ENCODE assay signal across 8 mouse cellular contexts in genomic region chr1:22805726-22806625, GRCm38 (mm10). TPM values are rescaled to one million over a fixed set of nuclear protein-coding genes. Genes with fewer than 3 reads are reported as not detected.
DNase-seq lines count a peak whose midpoint lies in the region; ATAC-seq and TF ChIP-seq lines count a peak whose summit lies in the region.

TSS of gene Rims1 (minus strand) at chr1:22805994.

- H3K27ac ChIP-seq in kidney, embryonic 14.5 days (ENCODE audit: low read depth, low read length), result no peak within 1 kb of the TSS
- H3K27ac ChIP-seq in gastrocnemius, adult 2 months, result no peak within 1 kb of the TSS
- 0 out of 2 replicates have a peak within 1 kb of the TSS, but pooled peaks have one; percentile 9 for H3K27ac ChIP-seq in intestine, embryonic 15.5 days
- no peak within 1 kb of the TSS for H3K27ac ChIP-seq in limb, embryonic 13.5 days
- peak within 1 kb of the TSS; percentile 93 for H3K27ac ChIP-seq in midbrain, embryonic 15.5 days
- H3K27ac ChIP-seq in stomach, postnatal 0 days (replicated peaks), result no peak within 1 kb of the TSS

- peak within 1 kb of the TSS; percentile 61 for H3K4me3 ChIP-seq in kidney, embryonic 14.5 days (ENCODE audit: low read length)
- peak within 1 kb of the TSS; percentile 76 for H3K4me3 ChIP-seq in gastrocnemius, adult 2 months
- H3K4me3 ChIP-seq in intestine, embryonic 15.5 days (replicated peaks), result peak within 1 kb of the TSS; percentile 68
- peak within 1 kb of the TSS; percentile 69 for H3K4me3 ChIP-seq in limb, embryonic 13.5 days
- peak within 1 kb of the TSS; percentile 62 for H3K4me3 ChIP-seq in midbrain, embryonic 15.5 days
- H3K4me3 ChIP-seq in stomach, postnatal 0 days (ENCODE audit: low read depth, low read length), result peak within 1 kb of the TSS; percentile 57

- intact Hi-C loops in gastrocnemius, adult 2 months (cut with DNase I), result no loop called here

- ATAC-seq in kidney, embryonic 14.5 days (ENCODE audit: low FRiP score, low TSS enrichment), result peak; percentile 96
- peak; percentile 58 for ATAC-seq in common myeloid progenitor, adult 5-6 weeks (replicated peaks; ENCODE audit: low read depth, poor library complexity, severe bottlenecking)
- peak; percentile 96 for ATAC-seq in intestine, embryonic 15.5 days
- ATAC-seq in limb, embryonic 13.5 days (ENCODE audit: low FRiP score, low read depth), result peak; percentile 91
- ATAC-seq in midbrain, embryonic 15.5 days (replicated peaks), result peak; percentile 94
- peak; percentile 90 for ATAC-seq in stomach, postnatal 0 days (ENCODE audit: low FRiP score, low TSS enrichment)

- no peaks in the 10 kb centered on the region for H3K36me3 ChIP-seq in kidney, embryonic 14.5 days (ENCODE audit: control insufficient read depth, insufficient read depth, low read length)
- H3K36me3 ChIP-seq in intestine, embryonic 15.5 days, result no peaks in the 10 kb centered on the region
- no peaks in the 10 kb centered on the region for H3K36me3 ChIP-seq in limb, embryonic 13.5 days
- H3K36me3 ChIP-seq in midbrain, embryonic 15.5 days (replicated peaks), result no peaks in the 10 kb centered on the region
- no peaks in the 10 kb centered on the region for H3K36me3 ChIP-seq in stomach, postnatal 0 days (ENCODE audit: control insufficient read depth, insufficient read depth, low read length)

- TF ChIP-seq EP300 in stomach, postnatal 0 days (optimal IDR thresholded peaks at IDR 0.05), result no peak

- H3K27me3 ChIP-seq in kidney, embryonic 14.5 days (ENCODE audit: control insufficient read depth, insufficient read depth, low read length), result 0 out of 2 replicates have a peak, but pooled peaks cover 8% of the 10 kb centered on the region
- H3K27me3 ChIP-seq in intestine, embryonic 15.5 days (replicated peaks), result 0 out of 2 replicates have a peak, but pooled peaks cover 4% of the 10 kb centered on the region
- peaks cover 28% of the 10 kb centered on the region for H3K27me3 ChIP-seq in limb, embryonic 13.5 days
- H3K27me3 ChIP-seq in midbrain, embryonic 15.5 days (replicated peaks), result no peaks in the 10 kb centered on the region
- no peaks in the 10 kb centered on the region for H3K27me3 ChIP-seq in stomach, postnatal 0 days (ENCODE audit: control insufficient read depth, insufficient read depth, low read length)

- TF ChIP-seq CTCF in gastrocnemius, adult 2 months (IDR thresholded peaks at IDR 0.05), result no peak
- no peak for TF ChIP-seq CTCF in stomach, postnatal 0 days (IDR thresholded peaks at IDR 0.05; ENCODE audit: low read depth)

- peak within 1 kb of the TSS; percentile 62 for H3K9ac ChIP-seq in kidney, embryonic 14.5 days (ENCODE audit: low read depth, low read length)
- peak within 1 kb of the TSS; percentile 61 for H3K9ac ChIP-seq in intestine, embryonic 15.5 days
- H3K9ac ChIP-seq in limb, embryonic 13.5 days, result peak within 1 kb of the TSS; percentile 84
- peak within 1 kb of the TSS; percentile 95 for H3K9ac ChIP-seq in midbrain, embryonic 15.5 days
- peak within 1 kb of the TSS; percentile 67 for H3K9ac ChIP-seq in stomach, postnatal 0 days (ENCODE audit: low read length)

- H3K9me3 ChIP-seq in kidney, embryonic 14.5 days (ENCODE audit: control insufficient read depth, low read length), result no peaks in the 10 kb centered on the region
- no peaks in the 10 kb centered on the region for H3K9me3 ChIP-seq in intestine, embryonic 15.5 days
- H3K9me3 ChIP-seq in limb, embryonic 13.5 days, result no peaks in the 10 kb centered on the region
- H3K9me3 ChIP-seq in midbrain, embryonic 15.5 days, result no peaks in the 10 kb centered on the region
- H3K9me3 ChIP-seq in stomach, postnatal 0 days (ENCODE audit: control insufficient read depth, low read length), result no peaks in the 10 kb centered on the region

- peak within 1 kb of the TSS; percentile 94 for H3K4me2 ChIP-seq in kidney, embryonic 14.5 days (replicated peaks; ENCODE audit: low read depth, low read length)
- H3K4me2 ChIP-seq in intestine, embryonic 15.5 days (replicated peaks), result peak within 1 kb of the TSS; percentile 94
- H3K4me2 ChIP-seq in limb, embryonic 13.5 days (replicated peaks), result peak within 1 kb of the TSS; percentile 91
- peak within 1 kb of the TSS; percentile 71 for H3K4me2 ChIP-seq in midbrain, embryonic 15.5 days
- H3K4me2 ChIP-seq in stomach, postnatal 0 days (replicated peaks; ENCODE audit: low read depth), result peak within 1 kb of the TSS; percentile 89

- peaks cover 3% of the 10 kb centered on the region; the same call in 1 of the 2 replicates for H3K4me1 ChIP-seq in kidney, embryonic 14.5 days (ENCODE audit: control insufficient read depth, insufficient read depth, low read length)
- H3K4me1 ChIP-seq in intestine, embryonic 15.5 days (replicated peaks), result peaks cover 5% of the 10 kb centered on the region; the same call in 1 of the 2 replicates
- H3K4me1 ChIP-seq in limb, embryonic 13.5 days, result peaks cover 22% of the 10 kb centered on the region
- peaks cover 26% of the 10 kb centered on the region for H3K4me1 ChIP-seq in midbrain, embryonic 15.5 days
- H3K4me1 ChIP-seq in stomach, postnatal 0 days (replicated peaks; ENCODE audit: control insufficient read depth, insufficient read depth), result no peaks in the 10 kb centered on the region

- WGBS in kidney, embryonic 14.5 days, result 1% methylated on average over 60 of the region's 76 CpGs
- under 1% methylated on average over 75 of the region's 76 CpGs for WGBS in intestine, embryonic 15.5 days
- WGBS in limb, embryonic 13.5 days, result under 1% methylated on average over 60 of the region's 76 CpGs
- under 1% methylated on average over 54 of the region's 76 CpGs for WGBS in midbrain, embryonic 15.5 days
- 2% methylated on average over 47 of the region's 76 CpGs for WGBS in stomach, postnatal 0 days

- no peak for DNase-seq in kidney, adult 11 months
- DNase-seq in gastrocnemius, adult 2 months, result peak; percentile 54
- DNase-seq in stomach, postnatal 0 days (ENCODE audit: low spot score), result peak; percentile 56

RNA-seq across cellular contexts. Expression of gene Rims1, which starts in this region (rescaled TPM):
- 0.60 and 0.93 TPM in 2 replicates for polyA plus RNA-seq in kidney, embryonic 14.5 days (2014; fragmentation: Nextera tagmentation; extraction: Ambion mirVana)
- total RNA-seq in common myeloid progenitor, adult 5-6 weeks (2017), result not detected in 2 replicates
- total RNA-seq in gastrocnemius, adult 2 months (2021), result under 1 TPM in 1 of 2 experiments, not detected in 1; 0.25 TPM
- polyA plus RNA-seq in intestine, embryonic 15.5 days (2015; fragmentation: Nextera tagmentation; extraction: Ambion mirVana), result 7.6 and 8.6 TPM in 2 replicates
- 1.2 and 2.4 TPM in 2 replicates for polyA plus RNA-seq in limb, embryonic 13.5 days (2015; fragmentation: Nextera tagmentation; extraction: Ambion mirVana)
- polyA plus RNA-seq in midbrain, embryonic 15.5 days (2015; fragmentation: Nextera tagmentation; extraction: Ambion mirVana), result 18.7 and 20.1 TPM in 2 replicates
- 7.9 and 9.5 TPM in 2 replicates for polyA plus RNA-seq in stomach, postnatal 0 days (2015; fragmentation: Nextera tagmentation; extraction: Ambion mirVana)

Comparison
In these comparisons a context has a peak if more than half of its experiments do, and no peak if none do; other contexts are left out.
1. Peak in ATAC-seq, H3K4me3 ChIP-seq, H3K9ac ChIP-seq and H3K4me2 ChIP-seq in kidney, embryonic 14.5 days; RNA of the gene not detected or under 1 TPM.
2. Peak in ATAC-seq in common myeloid progenitor, adult 5-6 weeks; RNA of the gene not detected or under 1 TPM.
3. Peak in DNase-seq and H3K4me3 ChIP-seq in gastrocnemius, adult 2 months; RNA of the gene not detected or under 1 TPM.
4. H3K27ac ChIP-seq: peak in intestine, embryonic 15.5 days (single experiment) and midbrain, embryonic 15.5 days (single experiment); none in kidney, embryonic 14.5 days (single experiment), gastrocnemius, adult 2 months (single experiment), limb, embryonic 13.5 days (single experiment) and stomach, postnatal 0 days (single experiment).
5. Peak in every context shown above with its lines, with median percentiles within 50 percentile points of each other: ATAC-seq, H3K4me2 ChIP-seq, H3K4me3 ChIP-seq and H3K9ac ChIP-seq.